Mouse (Mus musculus) MN1 (cell line): ENCODE measurements around the gene Nit2.
"Not testable (repeated sequence)": the region's sequence is repeated elsewhere in the genome, so short reads cannot be mapped to it uniquely, and the experiment has no call there.

Source experiments
- DNase-seq: peaks from one replicate; pipeline ENCODE4 v3.0.0-alpha.2; 2016; ENCODE audit warnings: low spot score

Nit2 gene

DNA sequence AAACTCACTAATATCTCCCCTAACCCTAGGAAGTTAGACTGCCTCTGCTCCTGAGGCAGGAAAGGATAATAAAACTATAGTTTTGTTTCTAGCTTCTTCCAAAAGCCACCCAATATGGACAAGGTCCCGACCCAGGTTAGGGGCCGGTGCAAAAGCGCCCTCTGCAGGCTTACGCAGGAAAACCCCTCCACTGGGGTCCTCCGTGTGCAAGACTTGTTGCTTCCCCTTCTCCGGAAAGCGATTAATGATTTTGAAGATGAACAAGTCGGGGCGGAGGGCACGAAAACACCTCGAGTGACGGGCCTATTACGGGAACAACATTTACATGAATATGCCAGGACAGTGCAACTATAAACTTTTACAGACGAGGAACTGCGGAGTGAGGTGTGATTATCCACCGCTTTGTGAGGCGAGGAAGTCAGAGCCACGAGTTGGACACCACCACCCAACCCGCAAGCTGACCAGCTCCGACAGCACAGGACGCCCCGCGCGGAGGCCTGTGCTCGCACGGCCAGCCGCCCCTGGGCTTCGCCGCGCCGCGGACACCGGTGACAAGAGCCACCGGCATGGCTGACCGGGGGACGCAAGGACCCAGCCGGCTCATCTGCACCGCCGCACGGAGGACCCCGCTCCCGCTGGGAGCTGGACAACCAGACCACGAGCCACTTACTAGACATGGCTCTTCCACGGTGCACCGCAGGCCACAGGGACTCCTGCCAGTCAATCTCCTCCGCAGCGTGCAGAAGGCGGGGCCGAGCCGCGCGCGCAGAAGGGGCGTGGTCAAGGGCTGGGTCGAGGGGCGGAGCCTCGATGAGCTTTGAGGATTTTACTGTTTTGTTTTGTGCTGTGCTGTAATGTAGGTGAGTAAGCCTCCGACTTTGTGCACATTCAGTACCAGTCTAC is at the start of gene Nit2:
TSS of gene Nit2 (minus strand) at position 731 of the 903 bp plus-strand sequence.
- DNase-seq: peak; percentile 81

DNA sequence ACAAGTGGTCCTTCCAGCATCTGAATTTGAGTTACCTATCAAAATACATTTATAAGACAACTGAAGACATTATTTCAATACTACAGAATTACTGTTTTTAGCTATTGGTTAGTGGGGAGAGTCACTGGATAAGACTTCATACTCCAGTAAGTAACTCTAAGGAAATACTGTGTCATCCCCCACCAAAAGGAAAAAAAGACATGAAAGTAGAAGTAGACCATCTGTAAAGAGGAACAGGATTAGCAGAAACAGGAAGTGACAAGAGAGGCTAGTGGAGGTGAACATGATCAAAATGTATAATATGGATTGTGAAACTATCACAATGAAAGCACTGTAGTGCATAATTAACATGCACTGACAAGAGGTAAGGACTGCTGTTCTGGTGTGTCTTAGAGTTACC is 48.8 kb upstream of the Nit2 start:
- no peak for DNase-seq

DNA sequence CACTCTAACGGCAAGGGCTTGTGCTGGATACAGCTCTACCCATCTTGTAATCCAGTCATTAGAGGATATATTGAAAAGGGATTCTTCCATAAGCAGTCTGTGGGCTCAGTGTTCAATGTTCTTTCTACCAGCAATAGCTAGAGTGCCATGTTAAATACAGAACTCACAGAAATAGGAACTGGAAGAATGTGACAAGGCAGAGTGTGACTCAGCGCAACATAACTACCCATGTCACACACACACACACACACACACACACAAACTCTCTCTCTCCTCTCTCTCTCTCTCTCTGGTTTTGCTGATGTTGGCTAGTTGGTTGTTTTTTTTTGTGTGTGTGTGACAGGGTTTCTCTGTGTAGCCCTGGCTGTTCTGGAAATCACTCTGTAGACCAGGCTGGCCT is 43.9 kb upstream of the Nit2 start:
- no peak for DNase-seq

DNA sequence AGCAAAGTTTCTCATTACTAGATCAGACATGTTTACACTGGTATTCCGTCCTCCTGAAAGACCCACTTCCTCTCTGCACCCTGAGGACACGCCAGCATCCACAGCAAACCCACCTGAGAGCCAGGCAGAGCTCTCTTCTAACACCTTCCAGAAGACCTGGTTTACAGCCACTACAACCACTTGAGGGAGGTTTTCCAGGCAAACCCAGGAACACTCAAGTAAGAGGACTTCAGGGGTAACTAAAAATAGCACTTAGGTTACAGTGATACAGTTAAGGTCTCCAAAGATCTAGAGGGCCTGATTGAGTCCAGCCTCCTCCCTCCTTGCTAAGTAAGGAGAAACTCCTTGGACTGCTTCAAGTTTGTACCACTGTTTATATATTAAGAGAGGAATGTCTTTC is 41.2 kb upstream of the Nit2 start:
- no peak for DNase-seq

DNA sequence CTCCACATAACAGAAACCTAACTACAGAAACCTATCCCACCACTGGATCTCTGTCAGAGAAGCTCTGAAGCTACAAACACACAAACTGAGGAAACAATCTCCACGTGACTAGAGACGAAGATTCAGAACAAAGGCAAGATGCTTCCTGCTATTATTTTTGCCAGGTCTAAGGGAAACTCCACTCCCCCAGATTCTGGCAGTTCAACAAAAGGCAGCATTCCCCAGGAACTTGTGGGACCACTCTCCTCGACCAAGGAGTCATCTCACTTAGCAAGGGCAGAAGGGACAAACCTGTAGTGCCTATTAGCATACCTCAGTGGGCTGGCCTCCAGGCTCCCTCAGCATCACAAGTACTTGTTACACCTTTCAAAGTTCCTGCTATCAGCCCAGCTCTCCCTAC is 30.1 kb upstream of the Nit2 start:
- DNase-seq: no peak

DNA sequence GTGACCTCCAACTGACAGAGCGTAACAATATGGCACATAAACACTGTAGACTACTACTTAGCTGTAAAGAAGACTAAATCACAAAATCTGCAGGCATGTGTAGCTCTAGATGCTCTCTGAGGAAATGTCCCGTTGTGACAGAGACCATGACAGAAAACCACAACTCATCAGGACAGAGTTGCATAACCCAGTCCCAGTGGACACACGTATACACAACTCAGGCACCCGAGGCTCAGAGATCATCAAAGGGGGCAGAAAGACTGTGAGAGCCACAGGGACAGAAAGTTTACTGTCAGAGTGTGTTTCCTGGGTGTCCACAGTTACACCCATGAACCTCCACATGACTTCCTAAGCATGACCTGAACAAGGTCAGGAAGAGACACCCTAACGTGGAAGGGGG is 29.4 kb upstream of the Nit2 start:
- no peak for DNase-seq

DNA sequence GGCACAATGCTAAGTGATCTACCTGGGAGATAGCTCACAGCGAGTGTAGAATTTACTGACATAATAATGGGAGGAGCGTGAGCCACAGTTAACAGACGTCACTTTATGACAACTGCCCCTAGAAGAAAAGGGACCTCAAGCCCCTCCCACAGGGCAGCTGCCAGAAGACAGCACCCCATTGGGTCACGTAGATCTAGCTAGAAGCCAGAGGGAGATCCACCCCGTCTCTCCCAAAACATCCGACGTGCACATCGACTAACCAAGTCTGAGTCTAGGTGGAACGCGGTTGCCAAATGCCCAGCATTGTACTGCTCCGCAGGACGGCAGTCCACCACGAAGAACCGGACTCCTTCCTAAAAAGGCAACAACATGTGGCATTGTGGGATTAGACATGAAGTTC is 24.1 kb upstream of the Nit2 start:
- DNase-seq: no peak

DNA sequence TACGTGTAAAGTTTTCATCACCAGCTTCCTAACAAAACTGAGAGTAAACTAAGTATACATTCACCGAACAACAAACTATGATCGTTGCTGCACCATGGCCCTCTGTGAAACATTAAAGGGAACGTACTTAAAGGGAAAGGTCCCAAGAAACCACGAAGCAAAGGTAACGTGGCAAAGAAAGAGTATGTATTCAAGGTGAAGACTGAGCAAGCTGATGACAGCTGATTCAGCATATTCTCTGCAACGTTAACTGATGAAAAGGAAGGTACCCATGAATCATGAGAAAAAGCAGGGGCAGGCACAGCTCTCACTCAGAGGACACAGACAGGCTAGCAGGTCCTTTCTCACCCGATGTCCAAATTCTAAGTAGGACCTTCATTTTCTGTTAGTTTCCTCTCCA is 23.2 kb upstream of the Nit2 start:
- no peak for DNase-seq

DNA sequence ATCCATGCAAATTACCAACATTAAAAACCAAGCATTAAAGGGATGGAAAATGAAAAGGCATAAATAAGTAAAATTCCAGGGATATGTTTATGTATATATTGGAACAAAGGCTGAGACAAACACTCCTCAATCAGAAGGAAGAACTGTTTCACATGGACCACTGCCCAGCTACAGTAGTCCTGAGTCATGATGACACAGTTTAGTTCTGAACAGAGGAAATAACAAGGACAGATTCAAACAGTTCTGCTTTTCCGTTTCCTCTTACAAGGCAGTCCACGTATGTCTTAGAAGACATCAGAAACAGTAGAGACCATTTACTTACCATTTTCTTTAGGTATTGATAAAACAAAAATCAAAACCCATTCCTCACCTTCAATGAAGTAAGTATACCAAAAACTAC is 22.4 kb upstream of the Nit2 start:
- no peak for DNase-seq

DNA sequence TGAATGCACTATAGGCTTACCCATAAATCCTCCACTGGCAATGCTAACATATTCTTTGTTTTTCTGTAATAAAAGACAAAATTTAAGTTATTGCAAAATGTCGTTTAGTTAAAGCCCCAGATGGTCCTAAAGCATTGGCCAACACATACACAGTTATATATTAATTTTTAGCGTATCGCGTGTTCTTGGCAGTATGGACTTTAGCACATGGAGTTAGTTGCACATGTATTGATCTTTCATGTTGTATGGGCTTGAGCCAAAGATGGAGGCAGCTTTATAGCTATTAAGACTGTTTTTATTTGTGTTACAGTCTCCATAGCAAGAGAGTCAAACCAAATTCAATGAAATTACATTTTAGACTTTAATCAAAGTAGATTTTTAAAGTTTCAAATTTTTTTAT is 19.5 kb upstream of the Nit2 start:
- DNase-seq: no peak

DNA sequence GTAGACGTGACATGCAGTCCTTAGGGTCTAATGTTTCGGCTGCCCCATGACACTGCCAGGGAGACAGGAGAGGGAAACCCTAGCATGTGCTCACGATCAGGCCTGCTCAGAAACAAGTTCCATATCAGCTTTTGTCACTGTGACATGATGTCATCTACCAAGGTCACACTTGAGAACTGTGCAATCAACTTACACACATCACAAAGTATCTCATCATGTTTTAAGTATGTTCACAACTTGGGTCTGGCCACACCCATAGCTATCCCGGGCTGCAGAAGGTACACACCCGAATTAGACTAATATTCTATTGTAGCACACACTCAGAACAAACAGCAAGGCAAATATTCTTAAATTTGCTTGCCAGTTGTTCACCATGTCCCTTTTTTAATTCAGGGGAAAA is 14.9 kb upstream of the Nit2 start:
- DNase-seq: no peak

DNA sequence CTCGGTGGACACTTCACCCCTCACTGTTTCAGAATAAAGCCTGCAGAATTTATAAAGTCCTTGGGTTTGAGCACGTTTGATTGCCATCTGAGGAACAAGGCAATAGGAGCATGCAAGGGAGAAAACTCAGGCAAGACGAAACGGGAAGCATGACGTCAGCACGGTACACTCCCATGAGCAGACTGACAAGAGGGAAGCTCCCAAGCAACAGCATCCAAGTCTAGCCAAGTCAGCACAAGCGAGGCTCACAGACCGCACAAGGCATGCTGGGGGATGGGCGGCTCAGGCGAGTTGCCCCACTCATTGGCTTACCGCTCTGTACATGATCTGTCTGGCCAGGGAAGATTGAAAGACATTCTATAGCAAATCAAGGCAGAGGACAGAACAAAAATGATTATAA is 14.0 kb upstream of the Nit2 start:
- no peak for DNase-seq

DNA sequence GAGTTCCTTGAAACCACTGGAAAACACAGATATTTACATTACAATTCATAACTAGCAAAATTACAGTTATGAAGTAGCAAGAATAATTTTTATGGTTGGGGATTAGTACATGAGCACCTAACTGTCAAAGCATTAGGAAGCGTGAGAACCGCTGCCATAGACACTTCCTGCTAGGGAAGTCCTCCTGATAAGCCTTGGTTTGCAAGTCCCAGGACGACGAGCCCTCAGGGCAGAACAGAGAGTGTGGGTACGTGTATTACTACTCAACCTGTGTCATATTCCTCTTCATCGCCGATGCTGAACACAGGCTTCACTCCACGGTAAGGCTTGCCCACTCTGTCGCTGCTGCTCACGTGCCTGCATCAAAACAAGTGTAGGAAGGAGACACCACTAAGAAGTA is 10.5 kb upstream of the Nit2 start:
- DNase-seq: no peak

DNA sequence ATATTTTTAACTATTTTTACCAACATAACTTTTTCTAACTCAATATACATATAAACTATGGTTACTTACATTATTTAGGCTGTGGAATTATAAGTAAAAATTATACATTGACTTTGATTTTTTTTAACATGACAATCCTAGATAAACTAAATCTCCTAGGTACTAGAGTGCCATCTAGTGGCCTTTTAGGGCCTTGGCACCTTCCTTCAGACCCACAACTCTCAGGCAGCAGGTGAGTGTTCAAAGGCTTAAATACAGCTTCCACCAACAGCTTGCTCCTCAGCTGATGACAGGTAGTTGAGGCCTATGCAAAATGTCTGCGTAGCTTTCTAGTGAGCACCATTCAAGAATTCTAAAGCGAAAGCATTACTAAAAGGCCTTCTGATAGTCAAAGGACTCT is 10.1 kb upstream of the Nit2 start:
- peak; percentile 53 for DNase-seq

DNA sequence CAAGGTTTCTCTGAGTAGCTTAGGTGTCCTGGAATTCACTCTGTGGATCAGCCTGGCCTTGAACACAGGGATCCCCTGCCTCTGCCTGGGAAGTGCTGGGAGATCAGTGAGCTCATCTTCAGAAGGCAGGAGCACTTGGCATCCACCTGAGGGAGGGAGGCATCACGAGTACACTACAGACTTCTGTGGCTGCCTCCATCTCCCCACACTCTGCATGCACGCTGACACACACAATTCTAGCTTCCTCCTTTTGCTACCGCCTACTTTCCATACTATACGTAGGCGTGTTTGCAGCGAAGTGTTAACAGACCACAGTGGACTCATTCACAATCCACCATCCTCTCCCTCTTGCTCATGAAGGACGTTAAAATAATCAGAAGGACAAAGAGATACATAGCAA is 9.1 kb upstream of the Nit2 start:
- no peak for DNase-seq

DNA sequence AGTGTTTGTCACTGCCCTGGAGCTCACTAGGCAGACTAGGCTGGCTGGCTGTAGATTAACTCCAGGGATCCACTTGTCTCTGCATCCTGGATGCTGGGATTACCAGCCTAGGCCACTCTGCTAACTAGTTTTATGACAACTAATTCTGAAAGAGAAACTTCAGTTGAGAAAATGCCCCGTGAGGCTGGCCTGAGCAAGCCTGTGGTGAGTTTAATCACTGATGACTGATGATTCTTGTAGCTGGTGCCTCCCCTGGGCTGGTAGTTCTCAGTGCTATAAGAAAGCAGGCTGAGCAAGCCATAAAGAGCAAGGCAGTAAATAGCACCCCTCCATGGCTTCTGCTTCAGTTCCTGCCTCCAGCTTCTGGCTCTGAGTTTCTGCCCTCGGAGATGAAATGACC is 8.6 kb upstream of the Nit2 start:
- DNase-seq: no peak

DNA sequence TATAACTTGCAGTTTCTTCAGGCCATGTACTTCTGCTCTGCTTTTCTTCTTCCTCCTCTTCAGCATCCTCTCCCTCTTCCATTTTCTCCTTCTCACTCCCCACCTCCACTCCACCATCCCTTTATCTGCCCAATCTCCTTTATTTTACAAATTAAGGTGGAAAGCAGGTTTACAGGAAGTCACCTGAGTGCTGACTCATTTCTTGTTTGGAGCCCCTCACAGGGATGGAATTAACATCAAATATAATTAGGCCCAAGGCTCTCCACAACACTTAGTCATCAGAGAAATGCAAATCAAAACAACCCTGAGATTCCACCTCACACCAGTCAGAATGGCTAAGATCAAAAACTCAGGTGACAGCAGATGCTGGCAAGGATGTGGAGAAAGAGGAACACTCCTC is 7.3 kb upstream of the Nit2 start:
- DNase-seq: not testable (repeated sequence)

DNA sequence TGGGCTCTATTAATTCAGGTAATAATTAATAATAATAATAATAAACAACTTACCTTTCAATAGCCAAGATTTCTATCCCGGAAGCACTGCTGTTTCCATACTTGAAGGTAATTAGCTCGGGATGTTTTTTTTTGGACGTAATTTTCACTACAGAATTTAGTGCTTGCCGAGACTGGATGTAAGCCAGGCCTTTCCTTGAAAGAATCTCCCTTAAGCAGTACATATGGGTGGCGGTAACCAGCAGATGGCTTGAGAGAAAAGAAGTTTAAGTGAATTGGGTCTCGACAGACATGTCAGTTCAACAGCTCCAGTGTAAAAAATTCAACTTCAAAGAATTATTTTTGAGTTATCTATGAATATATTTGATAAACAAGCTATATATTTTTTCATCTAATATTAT is 4.4 kb upstream of the Nit2 start:
- no peak for DNase-seq

DNA sequence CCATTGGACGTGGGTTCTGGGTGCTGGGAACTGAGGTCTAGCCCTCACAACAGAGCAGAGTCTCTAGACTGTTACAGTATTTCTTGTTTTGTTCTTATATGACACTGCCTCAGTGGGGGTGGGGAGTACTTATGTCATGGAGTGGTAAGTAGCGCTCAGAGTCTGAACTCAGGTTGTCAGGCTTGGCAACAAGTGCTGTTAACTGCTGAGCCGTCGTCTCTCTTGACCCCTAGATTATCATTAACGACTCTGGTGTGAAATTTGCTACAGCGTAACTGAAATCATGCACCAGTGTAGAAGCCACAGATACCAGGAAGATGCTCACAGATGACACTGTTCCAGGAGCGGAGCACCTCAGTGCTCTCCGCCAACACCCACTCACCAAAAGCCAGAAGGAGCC is 4.0 kb upstream of the Nit2 start:
- DNase-seq: no peak

DNA sequence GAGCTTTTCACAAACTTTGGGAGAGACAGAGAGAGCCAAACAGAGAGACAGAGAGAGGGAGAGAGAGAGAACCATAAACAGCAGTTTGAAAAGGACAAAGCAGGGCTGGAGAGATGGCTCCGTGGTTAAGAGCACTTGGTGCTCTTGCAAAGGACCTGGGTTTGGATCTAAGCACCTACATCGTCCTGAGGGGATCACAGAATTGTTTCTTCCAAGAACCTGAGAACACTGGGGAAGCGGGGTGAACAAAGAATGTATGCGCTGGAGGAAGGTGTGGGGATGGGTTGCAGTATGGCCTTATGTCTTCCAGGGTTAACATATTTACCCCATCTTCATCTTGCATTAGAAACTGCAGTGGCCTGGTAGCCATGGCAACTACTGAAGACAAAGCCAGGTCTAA is 1.1 kb upstream of the Nit2 start:
- DNase-seq: no peak

DNA sequence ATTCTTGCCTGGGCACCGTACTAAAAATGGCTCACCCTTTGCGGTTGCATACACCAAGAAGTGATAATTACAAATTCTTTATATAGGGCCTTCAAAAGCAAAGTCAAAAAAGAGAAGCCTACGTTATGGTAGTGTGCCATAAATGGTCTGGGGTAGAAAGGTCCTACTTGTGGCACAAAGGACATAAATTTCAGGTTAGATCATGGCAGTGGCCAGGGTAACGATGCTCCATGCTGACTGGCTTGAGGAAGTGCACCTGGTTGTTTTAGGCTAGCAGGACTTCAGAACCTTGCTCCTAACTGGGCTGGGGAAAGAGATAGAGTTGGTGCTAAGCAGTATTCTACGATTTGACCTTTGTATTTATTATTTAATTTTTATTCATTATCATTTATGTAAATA is 372 bp upstream of the Nit2 start:
- DNase-seq: no peak

DNA sequence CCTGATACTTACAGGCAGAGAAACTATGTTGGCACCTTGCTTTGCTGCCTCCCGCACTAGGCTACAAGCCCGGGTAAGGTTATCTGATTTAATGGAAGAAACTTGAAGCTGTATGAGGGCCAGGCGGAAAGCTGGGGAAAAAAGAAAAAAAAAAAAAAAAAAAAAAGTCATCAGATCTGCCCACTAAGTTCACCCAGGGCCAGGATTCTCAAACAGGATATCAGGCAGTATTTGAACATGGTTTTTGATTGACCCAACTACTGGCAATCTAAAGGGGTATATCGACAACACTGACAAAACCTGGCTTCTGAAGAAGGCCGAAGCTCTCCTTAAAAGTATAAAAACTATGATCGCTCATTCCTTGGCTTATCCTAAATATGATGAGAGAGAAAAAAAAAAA is 1.1 kb downstream of the Nit2 start:
- no peak for DNase-seq

DNA sequence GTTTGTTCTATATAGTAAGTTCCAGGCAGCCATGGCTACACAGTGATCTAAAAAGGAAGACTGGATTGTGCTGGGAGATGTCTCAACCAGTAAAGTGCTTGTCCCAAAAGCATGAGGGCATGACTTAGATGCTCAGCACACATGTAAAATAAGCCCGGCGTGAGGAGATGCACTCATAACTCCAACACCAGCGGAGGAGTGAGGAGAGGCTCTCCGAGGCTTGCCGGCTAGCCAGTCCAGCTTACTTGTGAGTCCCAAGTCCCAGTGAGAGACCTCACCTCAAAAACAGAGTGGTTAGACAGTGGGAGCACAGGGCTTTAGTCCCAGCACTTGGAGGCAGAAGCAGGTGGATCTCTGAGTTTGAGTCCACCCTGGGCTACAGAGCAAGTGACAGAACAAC is 2.0 kb downstream of the Nit2 start:
- DNase-seq: no peak

DNA sequence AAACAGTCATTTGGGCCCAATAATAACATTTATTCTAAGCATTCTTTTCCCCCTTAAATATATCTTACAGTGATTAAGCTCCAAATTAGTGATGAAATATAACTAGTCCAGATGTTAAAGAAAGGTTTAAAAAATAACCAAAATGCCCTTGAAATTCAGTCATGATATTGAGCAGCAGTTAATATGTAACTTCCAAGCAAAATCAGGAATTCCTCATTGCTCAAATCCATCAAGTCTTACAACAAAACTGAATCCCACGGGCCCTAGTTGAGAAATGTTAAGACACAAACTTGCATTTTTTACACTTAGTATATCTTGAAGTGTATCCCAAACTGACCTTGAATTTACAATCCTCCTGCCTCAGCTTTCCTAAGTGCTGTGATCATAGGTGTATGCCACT is 3.4 kb downstream of the Nit2 start:
- no peak for DNase-seq
